Mouse (Mus musculus) heart, postnatal 25 days (tissue): ENCODE results near the gene Pacsin2. TPM values are rescaled to one million over a fixed set of nuclear protein-coding genes. Genes with fewer than 3 reads are reported as not detected.
"Not testable (repeated sequence)": the region's sequence is repeated elsewhere in the genome, so short reads cannot be mapped to it uniquely, and the experiment has no call there.

Source experiments
- DNase-seq: peaks from one replicate; pipeline ENCODE4 v3.0.0; 2022; ENCODE audit warnings: low spot score
- intact Hi-C: fragments of 180-260 bp; cut with DNase I; formaldehyde crosslinking; loops from one replicate; pipeline ENCODE4 v1.15.1; 2025
- total RNA-seq, 2 experiments: library from RNA; stranded (reverse); gene quantifications; 2 replicates each; pipeline ENCODE4 v1.2.3; 2021

Pacsin2 gene
- total RNA-seq, 2 experiments from 2014 or later = 179 to 215 TPM

DNA sequence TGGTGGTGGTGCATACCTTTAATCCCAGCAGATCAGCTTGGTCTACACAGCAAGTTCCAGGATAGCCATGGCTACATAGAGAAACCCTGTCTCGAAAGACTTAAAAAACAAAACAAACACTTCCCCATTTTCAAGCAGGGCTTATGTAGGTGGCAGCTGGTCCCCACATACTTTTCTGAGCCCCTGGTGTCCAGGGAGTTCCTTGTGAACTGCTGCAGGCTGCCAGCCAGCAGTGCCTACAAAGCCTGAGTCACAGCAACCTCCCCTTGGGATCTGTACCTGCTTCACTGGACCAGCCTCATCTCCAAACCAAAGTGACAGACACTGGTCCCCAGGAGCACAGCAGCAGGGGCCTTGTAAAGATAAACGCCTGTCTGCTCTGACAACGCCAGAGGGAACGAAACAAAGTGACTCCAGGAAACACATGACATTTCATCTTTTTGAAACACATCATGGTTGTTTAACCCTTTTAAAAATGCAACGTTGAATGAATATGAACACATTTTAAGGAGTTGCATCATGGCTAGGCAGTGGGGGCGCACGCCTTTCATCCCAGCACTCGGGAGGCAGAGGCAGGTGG is 18.3 kb upstream of the Pacsin2 start:
- intact Hi-C loops = loop anchor here (5.0 kb wide), 1 partner anchor 85 kb away; no protein-coding TSS in a partner anchor
- no peak for DNase-seq

DNA sequence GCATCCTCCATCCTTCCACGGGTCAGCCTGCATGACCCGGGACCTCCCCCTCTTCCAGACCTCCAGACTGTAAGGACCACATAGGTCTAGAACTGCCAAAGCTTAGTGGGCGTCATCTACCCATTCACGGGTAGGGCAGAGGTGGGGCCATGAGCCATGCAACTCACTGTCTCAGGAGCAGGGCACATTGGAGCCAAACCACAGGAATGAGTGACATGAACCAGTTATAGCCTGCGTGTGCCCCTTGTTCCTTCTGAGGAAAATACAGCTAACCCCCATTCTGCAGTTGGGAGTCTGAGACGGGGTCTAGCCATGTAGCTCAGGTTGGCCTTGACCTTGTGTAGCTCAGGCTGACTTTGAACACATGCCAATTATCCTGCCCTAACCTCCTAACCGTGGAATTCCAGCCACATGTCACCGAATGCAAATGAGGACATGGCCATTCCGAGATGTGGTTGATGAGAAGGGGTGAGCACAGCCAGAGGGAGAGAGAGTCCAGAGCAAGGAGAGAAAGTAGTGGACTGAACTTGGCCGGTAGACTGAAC is 16.9 kb upstream of the Pacsin2 start:
- DNase-seq = no peak
- intact Hi-C loops = loop anchor here (5.0 kb wide), 1 partner anchor 84 kb away; no protein-coding TSS in a partner anchor

- intact Hi-C loops = loop anchor here (5.0 kb wide), 1 partner anchor 83 kb away; no protein-coding TSS in a partner anchor
- DNase-seq = no peak
Measured at GRCm38 (mm10) chr15:83479818-83480217, 15.4 kb upstream of the Pacsin2 start.

GRCm38 (mm10) chr15:83478096-83478495 is 13.7 kb upstream of the Pacsin2 start:
- intact Hi-C loops = no loop called here
- no peak for DNase-seq

- intact Hi-C loops = no loop called here
- no peak for DNase-seq
Measured at GRCm38 (mm10) chr15:83476593-83477273, 12.3 kb upstream of the Pacsin2 start.

- DNase-seq = no peak
- intact Hi-C loops = no loop called here
Measured at GRCm38 (mm10) chr15:83474466-83474836, 10.0 kb upstream of the Pacsin2 start.

DNA sequence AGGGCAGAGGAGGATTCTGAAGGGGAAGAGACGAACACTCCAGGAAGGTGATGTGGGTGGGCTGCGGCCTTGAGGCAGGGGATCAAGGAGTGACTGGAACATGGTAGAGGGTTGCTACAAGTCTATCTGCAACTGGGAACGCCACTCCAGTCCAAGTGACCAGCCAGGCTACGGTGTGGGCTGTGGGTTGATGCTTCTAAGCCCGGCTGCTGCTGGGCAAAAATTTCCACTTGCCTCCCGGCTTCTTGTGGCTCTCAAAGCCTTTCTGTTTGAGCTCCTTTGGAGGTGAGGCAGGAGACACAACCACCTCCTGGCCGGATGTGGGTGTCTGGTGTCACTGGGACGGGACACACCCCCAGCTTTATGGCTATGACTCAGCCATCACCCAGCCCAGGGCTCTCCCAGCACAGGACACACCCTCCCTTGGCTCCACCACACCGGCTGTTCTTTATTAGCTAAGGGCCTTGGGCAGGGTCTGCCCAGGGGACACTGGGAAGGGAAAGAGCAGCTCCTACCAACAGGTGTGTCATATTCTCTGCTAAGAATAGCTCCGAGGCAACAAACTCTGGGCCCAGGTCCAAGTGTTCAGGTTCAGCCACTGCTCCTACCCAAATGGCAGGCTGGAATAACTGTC is 9.5 kb upstream of the Pacsin2 start:
- DNase-seq = peak; percentile 70
- intact Hi-C loops = no loop called here

DNA sequence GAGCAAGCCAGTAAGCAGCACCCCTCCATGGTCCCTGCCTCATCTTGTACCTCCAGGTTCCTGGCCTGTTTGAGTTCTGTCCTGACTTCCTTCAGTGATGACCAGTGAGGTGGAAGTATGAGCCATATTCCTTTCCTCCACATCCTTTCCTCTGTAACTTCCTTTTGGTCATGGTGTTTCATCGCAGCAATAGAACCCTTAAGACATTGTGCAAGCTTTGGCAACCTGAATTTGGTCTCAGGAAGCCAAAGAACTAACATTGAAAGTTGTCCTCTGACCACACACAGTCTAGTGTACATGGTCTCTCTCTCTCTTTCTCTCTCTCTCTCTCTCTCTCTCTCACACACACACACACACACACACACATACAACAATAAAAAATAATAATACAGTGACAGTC is 8.8 kb upstream of the Pacsin2 start:
- no peak for DNase-seq
- intact Hi-C loops = no loop called here

- peak; percentile 57 for DNase-seq
- intact Hi-C loops = no loop called here
Measured at GRCm38 (mm10) chr15:83471476-83471875, 7.1 kb upstream of the Pacsin2 start.

DNA sequence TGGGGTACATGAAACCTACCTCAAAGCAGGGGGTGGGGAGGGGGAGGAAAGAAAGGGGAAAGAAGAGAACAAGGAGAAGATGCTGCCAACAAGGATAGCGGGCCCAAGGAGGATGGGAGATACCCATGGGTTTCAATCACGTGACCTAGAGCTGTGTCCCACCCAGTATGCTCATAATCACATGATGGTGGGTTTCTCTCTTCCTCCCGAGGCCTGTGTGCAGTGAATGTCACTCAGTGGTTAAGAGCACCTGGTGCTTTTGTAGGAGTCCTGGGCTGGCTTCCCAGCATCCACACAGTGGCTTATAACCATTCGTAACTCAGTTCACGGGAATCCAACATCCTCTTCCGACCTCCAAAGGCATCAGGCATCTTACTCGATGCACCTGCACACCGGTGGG is 6.0 kb upstream of the Pacsin2 start:
- intact Hi-C loops = no loop called here
- no peak for DNase-seq

GRCm38 (mm10) chr15:83469279-83469821 is 4.9 kb upstream of the Pacsin2 start:
- intact Hi-C loops = loop anchor here (5.0 kb wide), 1 partner anchor 57 kb away; no protein-coding TSS in a partner anchor
- no peak for DNase-seq

GRCm38 (mm10) chr15:83467232-83467966 is 3.0 kb upstream of the Pacsin2 start:
- intact Hi-C loops = loop anchor here (5.0 kb wide), 1 partner anchor 55 kb away; no protein-coding TSS in a partner anchor
- DNase-seq = no peak

DNA sequence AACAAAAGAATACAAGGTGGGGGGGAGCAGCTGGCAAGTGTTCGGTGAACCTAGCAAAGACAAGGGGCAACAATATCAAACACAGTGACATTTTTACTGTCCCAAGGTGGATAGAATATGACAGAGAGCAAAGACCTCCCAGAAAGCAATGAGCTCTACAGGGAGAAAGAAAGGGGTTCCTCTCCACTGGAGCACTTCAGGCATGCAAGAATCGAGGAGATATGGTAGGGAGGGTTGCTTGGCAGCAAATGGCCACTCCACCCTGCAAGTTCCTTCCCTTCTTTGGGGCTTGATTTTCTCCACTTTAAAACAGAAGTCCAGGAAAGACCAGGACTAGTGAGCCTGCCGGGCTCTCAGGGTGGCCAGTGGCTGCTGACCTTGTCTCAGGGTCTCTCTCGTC is 1.9 kb upstream of the Pacsin2 start:
- DNase-seq = no peak
- intact Hi-C loops = loop anchor here (5.0 kb wide), 1 partner anchor 54 kb away; no protein-coding TSS in a partner anchor

DNA sequence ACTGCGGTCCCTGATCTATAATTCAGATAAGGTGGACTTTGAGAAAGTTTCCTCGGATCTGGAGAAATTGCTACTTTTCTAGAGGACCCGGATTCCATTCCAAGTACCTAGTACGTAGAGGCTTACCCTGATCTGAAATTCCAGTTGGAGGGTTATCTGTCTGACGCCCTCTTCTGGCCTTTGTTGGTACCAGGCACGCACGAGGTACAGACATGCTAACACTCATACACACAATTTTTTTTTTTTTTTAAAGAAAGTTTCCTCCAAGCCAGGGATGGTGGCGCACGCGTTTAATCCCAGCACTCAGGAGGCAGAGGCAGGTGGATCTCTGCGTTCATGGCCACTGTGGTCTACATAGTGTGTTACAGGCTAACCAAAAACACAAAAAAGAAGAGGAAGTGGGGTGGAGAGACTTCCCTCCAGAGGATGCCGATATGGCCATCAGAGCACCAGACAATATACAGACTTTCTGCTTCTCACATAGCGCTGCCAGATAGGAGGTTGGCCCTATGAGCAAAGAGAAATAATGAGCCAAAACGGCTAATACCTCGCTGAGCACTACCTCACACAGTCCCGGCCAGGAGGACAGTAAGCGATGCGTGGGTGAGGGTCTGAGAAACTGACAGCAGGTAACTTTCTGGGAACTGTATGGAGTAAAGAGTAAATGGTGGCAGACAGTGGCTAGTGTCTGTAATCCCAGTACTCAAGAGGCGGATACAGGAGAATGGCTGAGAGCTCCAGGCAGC is 672 bp upstream of the Pacsin2 start:
- no peak for DNase-seq
- intact Hi-C loops = loop anchor here (5.0 kb wide), 1 partner anchor 53 kb away; no protein-coding TSS in a partner anchor

- DNase-seq = no peak
- intact Hi-C loops = loop anchor here (2.0 kb wide), 1 partner anchor 31 kb away; no protein-coding TSS in a partner anchor
Measured at GRCm38 (mm10) chr15:83463369-83464082, 880 bp downstream of the Pacsin2 start.

DNA sequence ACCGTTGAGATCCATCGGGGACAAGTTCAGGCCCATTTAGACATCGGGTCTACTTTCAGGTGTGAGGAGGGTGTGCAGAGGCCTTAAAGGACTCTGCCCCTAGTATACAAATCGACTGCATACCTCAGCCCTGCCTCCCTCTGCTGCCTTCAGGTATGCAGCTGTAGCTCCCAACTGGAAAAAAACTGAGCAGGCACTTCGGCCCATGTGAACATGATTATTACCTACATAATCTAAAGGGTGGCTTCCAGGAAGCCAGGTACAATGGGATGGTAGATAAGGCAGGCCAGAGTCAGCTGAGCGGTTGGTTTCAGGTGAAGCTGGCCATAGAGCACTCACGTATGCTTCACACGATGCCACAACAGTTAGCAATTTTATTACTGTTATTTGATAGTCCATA is 2.1 kb downstream of the Pacsin2 start:
- intact Hi-C loops = loop anchor here (2.0 kb wide), 1 partner anchor 30 kb away; no protein-coding TSS in a partner anchor
- not testable (repeated sequence) for DNase-seq

DNA sequence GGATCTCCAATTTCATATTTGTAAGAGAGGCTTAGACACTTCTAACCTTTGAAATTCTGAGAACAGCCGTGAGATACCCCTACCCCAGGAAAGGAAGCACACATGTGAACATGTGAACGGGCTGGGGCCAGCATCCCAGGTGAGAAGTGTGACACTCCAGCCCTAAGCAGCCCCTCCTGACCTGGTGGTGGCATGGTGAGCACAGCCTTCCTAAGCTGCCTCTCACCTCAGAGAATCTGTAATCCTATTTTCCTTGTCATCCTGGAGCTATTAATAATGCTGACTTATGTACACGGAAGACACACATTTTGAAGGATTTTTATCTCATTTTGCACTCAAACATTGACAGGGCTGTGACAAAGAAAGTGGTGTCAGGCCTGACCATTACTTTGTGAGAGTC is 3.5 kb downstream of the Pacsin2 start:
- no peak for DNase-seq
- intact Hi-C loops = no loop called here

DNA sequence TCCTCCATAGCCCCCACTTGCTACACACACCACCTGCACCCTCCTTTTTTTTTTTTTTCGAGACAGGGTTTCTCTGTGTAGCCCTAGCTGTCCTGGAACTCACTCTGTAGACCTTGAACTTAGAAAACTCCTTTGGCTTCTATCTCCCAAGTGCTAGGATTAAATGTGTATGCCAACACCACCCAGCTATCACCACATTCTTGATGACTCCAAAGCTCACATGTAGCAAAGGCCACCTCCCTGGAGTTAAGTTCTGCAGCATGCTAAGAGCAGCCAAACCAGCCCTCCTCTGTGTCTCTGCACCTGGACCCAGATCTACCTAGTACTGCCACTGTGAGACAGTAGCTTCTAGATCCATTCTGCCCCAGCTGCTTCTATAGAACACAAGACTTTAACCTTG is 6.9 kb downstream of the Pacsin2 start:
- no peak for DNase-seq
- intact Hi-C loops = no loop called here
